Mouse (Mus musculus) heart, postnatal 0 days (tissue): ENCODE measurements around the gene Ctsw. TPM values are rescaled to one million over a fixed set of nuclear protein-coding genes. Genes with fewer than 3 reads are reported as not detected.

Experiments
- ATAC-seq: fragments of 200-750 bp; cut with Nextera tagmentation; 2 replicates; pipeline ENCODE4 v1.8.0; 2017; ENCODE audit warnings: low read depth, moderate number of reproducible peaks, moderate library complexity; ENCODE audit not compliant: insufficient read depth
- DNase-seq: peaks from one replicate; pipeline ENCODE4 v3.0.0-alpha.2; 2016; ENCODE audit warnings: low spot score
- H3K27ac ChIP-seq: fragments of 300-500 bp; sonication (generic); 2 replicates; pipeline ENCODE4 v1.5.1; 2014; ENCODE audit warnings: low read depth, mild to moderate bottlenecking
- H3K27me3 ChIP-seq: fragments of 300-500 bp; sonication (generic); 2 replicates; pipeline ENCODE4 v1.6.1; 2014; ENCODE audit warnings: low read length, mixed read lengths; ENCODE audit not compliant: control insufficient read depth, insufficient read depth
- H3K36me3 ChIP-seq: fragments of 300-500 bp; sonication (generic); replicated peaks from 2 replicates; pipeline ENCODE4 v1.6.1; 2014; ENCODE audit warnings: low read length, mixed read lengths; ENCODE audit not compliant: control insufficient read depth, insufficient read depth
- H3K4me1 ChIP-seq: fragments of 300-500 bp; sonication (generic); 2 replicates; pipeline ENCODE4 v1.6.1; 2014; ENCODE audit warnings: antibody characterized with exemption; ENCODE audit not compliant: control insufficient read depth, insufficient read depth
- H3K4me2 ChIP-seq: fragments of 300-500 bp; sonication (generic); 2 replicates; pipeline ENCODE4 v1.6.1; 2014; ENCODE audit warnings: low read depth, mild to moderate bottlenecking, low read length, moderate library complexity
- H3K4me3 ChIP-seq: fragments of 300-500 bp; sonication (generic); 2 replicates; pipeline ENCODE4 v1.5.1; 2014; ENCODE audit warnings: low read depth, low read length
- H3K9ac ChIP-seq: fragments of 300-500 bp; sonication (generic); replicated peaks from 2 replicates; pipeline ENCODE4 v1.6.1; 2014; ENCODE audit warnings: low read depth, low read length, mixed read lengths
- H3K9me3 ChIP-seq: fragments of 300-500 bp; sonication (generic); replicated peaks from 2 replicates; pipeline ENCODE4 v1.6.1; 2016; ENCODE audit warnings: low read length; ENCODE audit not compliant: control insufficient read depth
- CTCF ChIP-seq: IDR thresholded peaks from 2 replicates; pipeline ENCODE4 v1.5.1; 2016; ENCODE audit warnings: antibody characterized with exemption, control low read depth, low read depth
- EP300 ChIP-seq: IDR thresholded peaks from 2 replicates; pipeline ENCODE4 v1.6.1; 2016; ENCODE audit warnings: antibody characterized with exemption, low read depth
- WGBS: fragments of 180-500 bp; shearing (Covaris S2); extraction: QIAGEN DNeasy Blood & Tissue Kit; methylation state at CpG from one replicate; pipeline ENCODE4 v1.1.7; 2014; 5-methylcytosine and 5-hydroxymethylcytosine counted together
- polyA plus RNA-seq: library from polyadenylated mRNA; unstranded; fragments of >200 nt; fragmentation: Nextera tagmentation; extraction: Ambion mirVana; gene quantifications from 2 replicates; pipeline ENCODE4 v1.2.1, GENCODE M21; 2015
- total RNA-seq: library from RNA; depleted of rRNA; stranded (reverse); fragments of >200 nt; gene quantifications from 2 replicates; pipeline ENCODE4 v1.2.3, GENCODE M21; 2014; ENCODE audit warnings: low replicate concordance; rRNA removed

The Ctsw gene
- total and polyA plus RNA-seq, 2 experiments from 2014 or later = 0.42 TPM; not detected in 1

GRCm38 (mm10) chr19:5418750-5419466, 49.4 kb downstream of the Ctsw start:
- no peak for ATAC-seq
- H3K9ac ChIP-seq = no peak overlapping the region
- no peak for DNase-seq
- H3K27ac ChIP-seq = no peak overlapping the region
- WGBS = 90% methylated on average over 8 of the region's 8 CpGs
- no peak overlapping the region for H3K4me2 ChIP-seq
- H3K9me3 ChIP-seq = no peaks in the 10 kb centered on the region
- no peaks in the 10 kb centered on the region for H3K27me3 ChIP-seq
- no peak for TF ChIP-seq EP300
- no peak for TF ChIP-seq CTCF
- H3K36me3 ChIP-seq = peaks cover 46% of the 10 kb centered on the region
- peaks cover 14% of the 10 kb centered on the region for H3K4me1 ChIP-seq
- no peak overlapping the region for H3K4me3 ChIP-seq

Other genes with a start within 250 kb of the Ctsw start
- gene Pacs1, start 195.4 kb downstream of the Ctsw start, total RNA-seq = 11.3 and 45.7 TPM in 2 replicates
- 7.2 and 7.4 TPM in 2 replicates for gene Pacs1, start 195.4 kb downstream of the Ctsw start, polyA plus RNA-seq
- 132 and 175 TPM in 2 replicates for gene Sf3b2, start 173.1 kb downstream of the Ctsw start, total RNA-seq
- gene Sf3b2, start 173.1 kb downstream of the Ctsw start, polyA plus RNA-seq = 158 and 159 TPM in 2 replicates
- 4.0 and 13.3 TPM in 2 replicates for gene Gal3st3, start 170.2 kb downstream of the Ctsw start, total RNA-seq
- gene Gal3st3, start 170.2 kb downstream of the Ctsw start, polyA plus RNA-seq = 5.1 and 6.8 TPM in 2 replicates
- not detected in 2 replicates for gene Catsper1, start 132.8 kb downstream of the Ctsw start, total RNA-seq
- not detected in 2 replicates for gene Catsper1, start 132.8 kb downstream of the Ctsw start, polyA plus RNA-seq
- gene Cst6, start 118.9 kb downstream of the Ctsw start, total RNA-seq = 0.89 and 0.99 TPM in 2 replicates
- gene Cst6, start 118.9 kb downstream of the Ctsw start, polyA plus RNA-seq = 2.3 and 3.0 TPM in 2 replicates
- 37.9 and 40.6 TPM in 2 replicates for gene Eif1ad, start 101.8 kb downstream of the Ctsw start, total RNA-seq
- gene Eif1ad, start 101.8 kb downstream of the Ctsw start, polyA plus RNA-seq = 33.5 and 37.5 TPM in 2 replicates
- gene Banf1, start 101.3 kb downstream of the Ctsw start, total RNA-seq = 120 and 143 TPM in 2 replicates
- gene Banf1, start 101.3 kb downstream of the Ctsw start, polyA plus RNA-seq = 340 and 356 TPM in 2 replicates
- gene Sart1, start 79.8 kb downstream of the Ctsw start, total RNA-seq = 4.4 and 39.0 TPM in 2 replicates
- gene Sart1, start 79.8 kb downstream of the Ctsw start, polyA plus RNA-seq = 26.4 and 26.9 TPM in 2 replicates
- 0.31 and 3.5 TPM in 2 replicates for gene Tsga10ip, start 66.0 kb downstream of the Ctsw start, total RNA-seq
- 2.5 and 3.5 TPM in 2 replicates for gene Tsga10ip, start 66.0 kb downstream of the Ctsw start, polyA plus RNA-seq
- 169 and 171 TPM in 2 replicates for gene Drap1, start 43.5 kb downstream of the Ctsw start, total RNA-seq
- 328 and 338 TPM in 2 replicates for gene Drap1, start 43.5 kb downstream of the Ctsw start, polyA plus RNA-seq
- 47.4 and 59.1 TPM in 2 replicates for gene AI837181, start 43.4 kb downstream of the Ctsw start, total RNA-seq
- 38.1 and 40.5 TPM in 2 replicates for gene AI837181, start 43.4 kb downstream of the Ctsw start, polyA plus RNA-seq
- not detected in 2 replicates for gene Fosl1, start 21.0 kb downstream of the Ctsw start, total RNA-seq
- 0.12 TPM in 1 of 2 replicates, not detected in the other for gene Fosl1, start 21.0 kb downstream of the Ctsw start, polyA plus RNA-seq
- 9.2 and 11.3 TPM in 2 replicates for gene Ccdc85b, start 10.6 kb downstream of the Ctsw start, total RNA-seq
- 10.2 and 10.6 TPM in 2 replicates for gene Ccdc85b, start 10.6 kb downstream of the Ctsw start, polyA plus RNA-seq
- gene Fibp, start 7.9 kb downstream of the Ctsw start, total RNA-seq = 81.6 and 86.4 TPM in 2 replicates
- 142 and 146 TPM in 2 replicates for gene Fibp, start 7.9 kb downstream of the Ctsw start, polyA plus RNA-seq
- gene Efemp2, start 5.4 kb upstream of the Ctsw start, total RNA-seq = 46.8 and 52.7 TPM in 2 replicates
- gene Efemp2, start 5.4 kb upstream of the Ctsw start, polyA plus RNA-seq = 32.2 and 34.1 TPM in 2 replicates
- gene Mus81, start 19.9 kb upstream of the Ctsw start, total RNA-seq = 45.8 and 62.4 TPM in 2 replicates
- gene Mus81, start 19.9 kb upstream of the Ctsw start, polyA plus RNA-seq = 35.8 and 36.8 TPM in 2 replicates
- 448 and 685 TPM in 2 replicates for gene Cfl1, start 21.9 kb upstream of the Ctsw start, total RNA-seq
- 948 and 963 TPM in 2 replicates for gene Cfl1, start 21.9 kb upstream of the Ctsw start, polyA plus RNA-seq
- gene 1700020D05Rik, start 35.3 kb upstream of the Ctsw start, total RNA-seq = not detected in 2 replicates
- gene 1700020D05Rik, start 35.3 kb upstream of the Ctsw start, polyA plus RNA-seq = not detected in 2 replicates
- 8.6 and 22.6 TPM in 2 replicates for gene Snx32, start 42.0 kb upstream of the Ctsw start, total RNA-seq
- 9.1 and 9.3 TPM in 2 replicates for gene Snx32, start 42.0 kb upstream of the Ctsw start, polyA plus RNA-seq
- gene Ovol1, start 92.1 kb upstream of the Ctsw start, total RNA-seq = not detected in 2 replicates
- gene Ovol1, start 92.1 kb upstream of the Ctsw start, polyA plus RNA-seq = 0.05 TPM in 1 of 2 replicates, not detected in the other
- 5.8 and 12.9 TPM in 2 replicates for gene Ap5b1, start 99.5 kb upstream of the Ctsw start, total RNA-seq
- 1.7 and 2.0 TPM in 2 replicates for gene Ap5b1, start 99.5 kb upstream of the Ctsw start, polyA plus RNA-seq
- 42.4 and 57.6 TPM in 2 replicates for gene Rnaseh2c, start 133.4 kb upstream of the Ctsw start, total RNA-seq
- gene Rnaseh2c, start 133.4 kb upstream of the Ctsw start, polyA plus RNA-seq = 50.7 and 51.8 TPM in 2 replicates
- 55.4 and 164 TPM in 2 replicates for gene Kat5, start 141.7 kb upstream of the Ctsw start, total RNA-seq
- 27.0 and 29.7 TPM in 2 replicates for gene Kat5, start 141.7 kb upstream of the Ctsw start, polyA plus RNA-seq
- gene Rela, start 169.0 kb upstream of the Ctsw start, total RNA-seq = 26.3 and 49.5 TPM in 2 replicates
- gene Rela, start 169.0 kb upstream of the Ctsw start, polyA plus RNA-seq = 22.9 and 23.6 TPM in 2 replicates
- gene Sipa1, start 195.2 kb upstream of the Ctsw start, total RNA-seq = 33.2 and 37.8 TPM in 2 replicates
- gene Sipa1, start 195.2 kb upstream of the Ctsw start, polyA plus RNA-seq = 12.3 and 14.0 TPM in 2 replicates
- gene Map3k11, start 220.2 kb upstream of the Ctsw start, total RNA-seq = 43.5 and 51.5 TPM in 2 replicates
- 16.3 and 17.0 TPM in 2 replicates for gene Map3k11, start 220.2 kb upstream of the Ctsw start, polyA plus RNA-seq
- gene Pcnx3, start 220.4 kb upstream of the Ctsw start, total RNA-seq = 27.0 and 35.9 TPM in 2 replicates
- 6.1 and 6.7 TPM in 2 replicates for gene Pcnx3, start 220.4 kb upstream of the Ctsw start, polyA plus RNA-seq
- not detected in 2 replicates for gene Kcnk7, start 235.9 kb upstream of the Ctsw start, total RNA-seq
- 0.30 and 0.34 TPM in 2 replicates for gene Kcnk7, start 235.9 kb upstream of the Ctsw start, polyA plus RNA-seq